Mouse (Mus musculus) mouse embryonic stem cell (cell line): Measurements from ENCODE around the gene Trpc7.

Experiments
- in situ Hi-C, 2 experiments: fragments of 300-500 bp; cut with MboI; formaldehyde crosslinking; loops; 1 replicate in 1 of 2; 3 replicates in 1 of 2; pipeline ENCODE4 v1.14.3; 2019 to 2020; ENCODE audit warnings: low sequenced_read_pairs in 2 of 2, low pct_unique_long_range_greater_than_20kb in 1 of 2, mixed read lengths in 1 of 2; ENCODE audit not compliant: unreplicated experiment in 1 of 2

The Trpc7 gene

GRCm38 (mm10) chr13:56757201-56757600, 138.6 kb downstream of the Trpc7 start:
- in situ Hi-C loops, result no loop called here

GRCm38 (mm10) chr13:56755871-56756270, 139.9 kb downstream of the Trpc7 start:
- in situ Hi-C loops, result no loop called here

GRCm38 (mm10) chr13:56753192-56753951, 142.4 kb downstream of the Trpc7 start, which contains the start of gene Gm45623:
Gene Gm45623, minus strand, starts transcription at chr13:56753827.
- in situ Hi-C loops, result no loop called here

- in situ Hi-C loops, result no loop called here
These were observed 143.2 kb downstream of the Trpc7 start for GRCm38 (mm10) chr13:56752474-56753191.

GRCm38 (mm10) chr13:56751774-56752173, 144.0 kb downstream of the Trpc7 start:
- in situ Hi-C loops, result no loop called here

GRCm38 (mm10) chr13:56749377-56749776, 146.4 kb downstream of the Trpc7 start:
- in situ Hi-C loops, result no loop called here

GRCm38 (mm10) chr13:56747554-56747953, 148.2 kb downstream of the Trpc7 start:
- in situ Hi-C loops, result no loop called here

- in situ Hi-C loops, result no loop called here
These were observed 148.9 kb downstream of the Trpc7 start for GRCm38 (mm10) chr13:56746739-56747532.

GRCm38 (mm10) chr13:56742325-56742901, 153.4 kb downstream of the Trpc7 start:
- in situ Hi-C loops, result no loop called here

GRCm38 (mm10) chr13:56741691-56742090, 154.1 kb downstream of the Trpc7 start:
- in situ Hi-C loops, result no loop called here

- in situ Hi-C loops, result no loop called here
These were observed 155.3 kb downstream of the Trpc7 start for GRCm38 (mm10) chr13:56740496-56740895.

GRCm38 (mm10) chr13:56739556-56739955, 156.2 kb downstream of the Trpc7 start:
- in situ Hi-C loops, result no loop called here

GRCm38 (mm10) chr13:56735212-56735875, 160.4 kb downstream of the Trpc7 start:
- in situ Hi-C loops, result no loop called here

GRCm38 (mm10) chr13:56734617-56735016, 161.2 kb downstream of the Trpc7 start:
- in situ Hi-C loops, result no loop called here

- in situ Hi-C loops, result no loop called here
These were observed 166.7 kb downstream of the Trpc7 start for GRCm38 (mm10) chr13:56729046-56729445.

- in situ Hi-C loops, result no loop called here
These were observed 169.2 kb downstream of the Trpc7 start for GRCm38 (mm10) chr13:56726551-56726950.
